Mouse (Mus musculus) B cell, adult 62 days (primary cell): ENCODE measurements around the gene Acin1. TPM values are rescaled to one million over a fixed set of nuclear protein-coding genes. Genes with fewer than 3 reads are reported as not detected.

ENCODE experiments used
- total RNA-seq: library from RNA; stranded (reverse); gene quantifications from 4 replicates; pipeline ENCODE4 v1.2.4, GENCODE M21; 2023

Gene Acin1
- total RNA-seq = 517 to 556 TPM (median 537 TPM) in 4 replicates

DNA sequence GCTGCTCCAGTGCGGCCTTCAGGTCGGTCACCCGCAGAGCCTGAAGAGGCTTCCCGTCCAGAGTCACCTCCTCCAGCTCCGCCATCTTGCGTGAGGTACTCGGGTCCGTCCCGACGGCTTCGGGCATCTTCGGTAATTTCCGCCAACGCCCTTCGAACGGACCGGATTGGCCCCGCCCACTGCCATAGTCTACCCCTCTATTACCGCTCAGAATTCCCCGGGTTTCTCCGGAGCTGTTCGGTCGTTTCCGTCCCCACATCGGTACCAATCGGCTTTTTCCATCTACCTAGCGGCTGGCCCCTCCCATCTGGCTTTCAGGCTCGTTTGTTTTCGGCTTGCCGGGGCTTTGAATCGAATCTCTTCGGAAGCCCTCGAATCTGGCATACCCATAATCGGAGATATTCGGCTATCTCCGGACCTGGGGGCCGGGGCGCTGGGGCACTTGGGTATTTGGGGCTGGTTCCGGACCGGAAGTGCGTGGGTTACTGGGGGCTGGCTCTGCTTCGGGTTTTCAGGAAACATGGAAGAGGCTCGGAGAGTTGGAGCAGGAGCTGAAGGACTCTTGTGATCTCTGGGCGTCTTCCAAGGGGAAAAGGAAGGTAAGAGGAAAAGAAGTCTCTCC is at the start of gene Acin1:
TSS of gene Acin1 (minus strand) at position 410 of the 622 bp plus-strand sequence.

DNA sequence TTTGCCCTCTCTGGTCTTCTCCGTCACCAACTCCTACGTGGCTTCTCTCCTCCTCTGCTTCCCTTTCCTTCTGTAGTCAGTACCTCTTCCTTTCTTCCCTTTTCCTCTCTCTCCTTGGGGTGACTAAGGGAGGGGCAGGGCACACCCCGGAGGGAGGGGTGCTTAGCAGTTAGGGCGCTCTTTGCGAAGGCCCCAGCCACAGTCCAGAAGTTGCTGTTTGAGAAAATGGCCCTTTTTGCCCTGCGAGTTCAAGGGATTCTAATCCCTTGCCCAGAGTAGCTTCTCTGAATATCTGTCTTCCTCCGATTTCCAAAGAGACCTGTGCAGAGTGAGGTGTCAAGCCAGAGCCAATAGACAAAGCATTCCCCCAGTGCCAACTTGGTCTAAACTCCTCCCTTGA is 25.3 kb upstream of the Acin1 start, which contains the start of gene Cebpe:
TSS of gene Cebpe (minus strand) at position 101 of the 400 bp plus-strand sequence.

DNA sequence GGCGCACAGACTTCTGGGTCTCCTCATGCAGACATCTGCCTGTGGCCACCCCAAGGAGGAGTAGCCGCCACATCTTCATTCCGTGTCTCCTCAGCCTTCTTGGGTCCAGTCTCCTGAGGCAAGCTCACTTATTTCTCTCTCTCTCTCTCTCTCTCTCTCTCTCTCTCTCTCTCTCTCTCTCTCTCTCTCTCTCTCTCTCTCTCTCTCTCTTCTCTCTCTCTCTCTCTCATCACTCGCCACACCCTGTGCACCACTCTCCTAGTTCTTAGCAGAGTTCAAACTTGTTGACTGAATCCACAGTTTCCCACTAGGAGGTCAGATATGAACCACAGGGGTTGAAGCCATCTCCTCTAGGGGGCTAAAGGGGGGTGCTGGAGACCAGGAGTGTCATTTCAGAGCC is 12.0 kb upstream of the Acin1 start, which contains the start of gene Gm29776:
TSS of gene Gm29776 (minus strand) at position 101 of the 400 bp plus-strand sequence.

DNA sequence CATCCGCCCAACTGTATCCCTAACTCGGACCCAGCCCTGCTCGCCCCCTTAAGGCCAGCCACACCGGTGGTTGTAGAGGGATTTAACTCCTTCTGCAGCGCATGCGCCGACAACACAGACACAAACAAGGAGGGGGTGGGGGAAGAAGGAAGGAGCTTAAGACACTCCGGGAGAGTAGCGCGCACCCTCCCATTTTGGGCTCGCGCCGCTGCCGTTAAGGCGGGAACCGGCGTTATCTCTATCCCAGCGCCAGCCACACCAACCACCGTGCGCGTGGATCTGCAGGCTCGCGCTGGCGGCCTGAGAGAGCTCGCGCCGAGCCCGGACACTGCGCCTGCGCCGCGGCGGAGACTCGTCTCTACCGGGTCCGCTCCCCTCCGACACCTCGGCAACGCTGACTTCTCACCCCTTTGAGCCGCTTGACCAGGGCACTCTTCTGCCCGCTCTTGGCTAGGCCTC is 639 bp downstream of the Acin1 start, which contains the start of gene 1700123O20Rik:
TSS of gene 1700123O20Rik (plus strand) at position 154 of the 459 bp plus-strand sequence.

DNA sequence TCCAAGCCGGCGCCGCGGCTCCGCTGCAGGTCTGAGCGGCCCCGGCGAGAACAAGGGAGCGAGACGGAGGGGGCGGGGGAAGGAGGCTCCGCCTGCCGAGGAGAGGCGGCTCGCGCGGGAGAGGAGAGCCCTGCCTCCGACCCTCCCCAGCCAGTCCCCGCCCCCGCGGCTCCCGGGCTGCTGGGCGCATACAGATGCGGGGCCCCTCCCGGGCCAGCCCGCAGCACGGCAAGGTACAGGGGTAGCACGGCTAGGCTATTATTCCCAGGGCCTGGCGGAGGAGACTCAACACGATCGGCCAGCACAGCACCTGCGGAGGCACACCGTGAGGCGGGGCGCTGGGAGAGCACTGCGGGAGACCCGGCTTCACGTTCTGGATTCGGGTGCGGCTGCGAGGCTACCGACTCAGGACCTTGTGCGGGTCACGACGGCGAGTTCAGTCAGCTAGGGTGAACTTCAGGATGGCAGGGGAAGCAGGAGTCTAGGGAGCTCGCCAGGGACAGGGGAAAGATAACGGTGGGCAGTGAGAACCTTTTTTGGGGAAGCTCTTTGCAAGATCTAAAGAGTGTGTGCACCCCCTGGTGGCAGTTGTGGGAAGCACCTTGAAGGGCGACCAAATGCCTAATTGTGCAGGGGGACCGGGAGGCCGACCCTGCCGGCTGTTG is 45.3 kb downstream of the Acin1 start, which contains the start of gene Cdh24:
TSS of gene Cdh24 (minus strand) at position 60 of the 665 bp plus-strand sequence.

DNA sequence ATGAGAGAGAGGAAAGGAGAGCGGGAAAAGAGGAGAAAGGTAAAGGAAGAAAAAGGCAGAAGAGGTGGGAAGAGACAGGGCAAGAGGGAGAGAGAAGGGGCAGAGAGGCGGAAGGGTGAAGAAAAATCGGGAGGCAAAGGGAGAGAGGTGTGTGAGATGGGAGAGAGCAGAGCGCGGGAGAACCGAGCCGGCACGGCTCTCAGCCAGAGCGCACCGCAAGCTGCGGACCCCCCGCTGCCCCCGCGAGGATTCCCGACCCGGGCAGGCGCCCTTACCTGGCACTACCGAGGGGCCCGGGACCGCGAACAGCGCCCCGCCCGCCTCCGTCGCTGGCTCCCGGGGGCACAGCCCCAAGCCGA is 45.8 kb downstream of the Acin1 start, which contains the start of gene Gm17606:
TSS of gene Gm17606 (plus strand) at position 7 of the 359 bp plus-strand sequence.

DNA sequence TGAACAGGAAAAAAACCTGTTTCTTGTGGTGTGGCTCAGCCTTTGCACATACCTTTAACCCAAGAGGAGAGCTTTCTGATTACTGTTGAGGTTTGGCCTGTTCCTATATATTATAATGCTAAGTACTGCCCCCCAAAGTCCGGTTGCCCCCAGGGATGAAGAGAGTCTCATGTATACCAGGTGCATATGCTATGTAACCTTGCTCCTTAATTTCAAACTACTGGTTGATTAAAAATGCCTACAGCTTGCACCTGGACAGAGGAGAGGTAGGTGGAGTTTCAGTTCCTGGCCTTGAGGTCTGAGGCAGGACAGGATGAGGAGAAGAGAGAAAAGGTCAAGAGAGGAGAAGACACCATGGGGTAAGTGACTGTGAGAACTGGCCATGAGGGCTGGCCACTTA is 65.6 kb downstream of the Acin1 start, which contains the start of gene Psmb11:
TSS of gene Psmb11 (plus strand) at position 301 of the 400 bp plus-strand sequence.

DNA sequence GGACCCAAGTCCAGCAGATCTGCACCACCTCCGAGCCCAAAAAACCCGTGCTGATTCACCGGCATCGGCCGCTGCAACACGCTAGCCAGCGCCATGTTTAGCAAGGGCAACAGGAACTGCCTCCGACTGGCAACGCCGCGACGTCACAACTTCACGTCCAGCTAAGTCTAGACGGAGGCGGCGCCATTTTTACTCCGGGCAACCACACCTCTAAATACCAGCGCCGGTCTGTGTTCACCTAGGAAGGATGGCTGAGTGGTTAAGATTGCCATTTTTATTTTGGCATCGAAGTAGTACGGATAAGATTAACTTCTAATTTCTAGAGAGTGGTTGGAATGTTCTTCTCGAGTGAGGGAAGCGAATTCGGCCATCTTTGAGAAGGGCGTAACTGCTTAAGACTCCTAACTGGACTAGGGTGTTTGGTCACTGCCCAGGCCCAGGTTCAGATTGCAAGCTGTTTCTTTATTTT is 68.8 kb downstream of the Acin1 start, which contains the start of gene Psmb5:
TSS of gene Psmb5 (minus strand) at position 126 of the 469 bp plus-strand sequence.

DNA sequence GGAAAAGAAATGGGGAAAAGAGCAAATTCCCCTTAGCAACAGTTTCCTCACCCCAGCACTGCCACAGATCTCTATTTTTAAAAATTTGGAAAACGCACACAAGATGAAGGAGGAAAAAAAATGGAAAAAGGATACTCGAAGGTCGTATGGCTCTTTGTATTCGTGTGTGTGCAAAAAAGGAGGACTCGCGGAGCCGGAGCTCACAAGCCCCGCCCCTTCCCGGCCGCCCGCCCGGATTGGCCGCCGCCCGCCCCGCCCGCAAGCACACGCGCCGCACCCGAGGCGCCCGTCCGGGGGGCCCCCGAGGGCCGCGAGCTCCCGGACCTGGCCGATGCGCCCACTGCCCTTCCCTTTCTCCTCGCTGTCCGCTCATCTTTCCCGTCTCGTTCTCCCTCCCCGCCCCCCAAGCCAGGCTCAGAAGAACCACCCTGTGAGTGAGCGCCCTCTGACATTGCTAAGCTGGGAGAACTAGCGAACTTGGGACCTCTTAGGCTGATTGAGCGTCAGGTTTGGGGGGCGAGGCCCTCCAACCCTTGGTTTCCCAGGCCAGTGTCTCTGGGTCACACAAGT is 80.9 kb downstream of the Acin1 start, which contains the start of gene 4931414P19Rik:
TSS of gene 4931414P19Rik (minus strand) at position 242 of the 570 bp plus-strand sequence.

Other genes starting within 250 kb of the Acin1 start
- gene Lrp10, start 222.8 kb downstream of the Acin1 start, total RNA-seq = 174 to 205 TPM (median 187 TPM) in 4 replicates
- 0.63 to 3.1 TPM (median 1.5 TPM) in 4 replicates for gene Rem2, start 210.8 kb downstream of the Acin1 start, total RNA-seq
- gene Prmt5, start 169.4 kb downstream of the Acin1 start, total RNA-seq = 29.1 to 35.7 TPM (median 32.6 TPM) in 4 replicates
- gene Haus4, start 132.3 kb downstream of the Acin1 start, total RNA-seq = 10.3 to 17.1 TPM (median 11.5 TPM) in 4 replicates
- gene Ajuba, start 109.4 kb downstream of the Acin1 start, total RNA-seq = 0.17 to 0.22 TPM in 2 of 4 replicates, not detected in the others
- gene 4931414P19Rik, start 80.9 kb downstream of the Acin1 start, total RNA-seq = 4.6 to 9.6 TPM (median 5.2 TPM) in 4 replicates
- gene Psmb5, start 68.9 kb downstream of the Acin1 start, total RNA-seq = 50.0 to 57.9 TPM (median 52.8 TPM) in 4 replicates
- not detected in 4 replicates for gene Psmb11, start 65.5 kb downstream of the Acin1 start, total RNA-seq
- not detected in 4 replicates for gene Gm17606, start 46.0 kb downstream of the Acin1 start, total RNA-seq
- 2.9 to 5.7 TPM (median 3.5 TPM) in 4 replicates for gene Cdh24, start 45.6 kb downstream of the Acin1 start, total RNA-seq
- gene 1700123O20Rik, start 715 bp downstream of the Acin1 start, total RNA-seq = 28.7 to 31.2 TPM (median 29.6 TPM) in 4 replicates
- gene Gm29776, start 11.9 kb upstream of the Acin1 start, total RNA-seq = not detected in 4 replicates
- gene Cebpe, start 25.2 kb upstream of the Acin1 start, total RNA-seq = not detected in 4 replicates
- gene Slc7a8, start 95.0 kb upstream of the Acin1 start, total RNA-seq = 0.23 to 0.75 TPM (median 0.39 TPM) in 4 replicates
- not detected in 4 replicates for gene Rnf212b, start 127.2 kb upstream of the Acin1 start, total RNA-seq
- 5.8 to 12.1 TPM (median 7.2 TPM) in 4 replicates for gene Homez, start 184.0 kb upstream of the Acin1 start, total RNA-seq
- 1.5 to 4.7 TPM (median 2.8 TPM) in 4 replicates for gene Ppp1r3e, start 190.6 kb upstream of the Acin1 start, total RNA-seq
- gene Bcl2l2, start 196.4 kb upstream of the Acin1 start, total RNA-seq = 7.9 to 12.7 TPM (median 9.6 TPM) in 4 replicates
- gene Gm20521, start 196.5 kb upstream of the Acin1 start, total RNA-seq = 2.0 to 2.7 TPM in 2 of 4 replicates, not detected in the others
- gene Pabpn1, start 205.6 kb upstream of the Acin1 start, total RNA-seq = 271 to 284 TPM (median 277 TPM) in 4 replicates
- gene Slc22a17, start 226.2 kb upstream of the Acin1 start, total RNA-seq = 2.2 to 5.5 TPM (median 3.5 TPM) in 4 replicates
- gene Efs, start 239.2 kb upstream of the Acin1 start, total RNA-seq = not detected in 4 replicates
- not detected in 4 replicates for gene Il25, start 245.8 kb upstream of the Acin1 start, total RNA-seq
- gene Cmtm5, start 249.3 kb upstream of the Acin1 start, total RNA-seq = not detected in 4 replicates